Mouse (Mus musculus): ENCODE measurements around the gene Cd5.

Cd5 gene

GRCm38 (mm10) chr19:10724629-10725363 lies 14.0 kb downstream of the Cd5 start:
- no peak for DNase-seq

DNA sequence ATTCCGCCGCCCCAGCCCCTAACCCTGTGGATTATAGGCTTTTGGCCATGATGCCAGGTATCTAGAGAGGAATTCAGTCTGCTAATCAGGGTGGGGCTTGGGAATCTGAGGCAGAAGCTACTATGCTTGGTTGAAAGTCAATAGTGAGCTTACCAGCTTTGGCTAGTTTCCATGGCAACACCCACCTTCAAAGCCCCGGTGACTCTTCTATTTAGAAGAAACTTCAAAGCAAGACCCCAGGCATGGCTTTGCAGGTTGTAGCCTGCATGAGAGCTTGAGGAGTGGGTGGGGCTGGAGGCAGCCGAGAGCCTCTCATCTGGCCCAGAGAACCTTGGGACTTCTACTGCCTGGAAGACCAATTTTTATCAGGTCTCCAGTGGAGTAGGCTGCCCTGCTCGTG lies 15.2 kb downstream of the Cd5 start:
- DNase-seq, result no peak

DNA sequence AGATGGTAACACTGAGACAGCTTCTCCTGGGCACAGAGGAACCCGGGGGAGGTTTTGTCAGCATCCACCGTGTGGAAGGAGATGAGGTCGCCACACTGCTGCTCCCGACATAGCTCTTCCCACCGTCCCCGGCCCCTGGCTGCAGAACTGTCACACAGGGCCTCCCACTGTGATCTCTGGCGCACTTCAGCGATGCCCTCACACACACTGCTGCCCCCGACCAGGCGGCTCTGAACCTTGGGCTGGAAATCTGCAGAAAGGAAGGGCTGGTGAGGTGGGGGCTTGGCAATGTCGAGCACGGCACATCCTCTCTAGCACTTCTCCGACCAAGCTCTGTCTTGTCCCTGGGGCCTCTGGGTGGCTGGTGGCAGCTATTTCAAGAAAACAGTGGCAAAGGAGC lies 15.7 kb downstream of the Cd5 start:
- DNase-seq, result no peak

DNA sequence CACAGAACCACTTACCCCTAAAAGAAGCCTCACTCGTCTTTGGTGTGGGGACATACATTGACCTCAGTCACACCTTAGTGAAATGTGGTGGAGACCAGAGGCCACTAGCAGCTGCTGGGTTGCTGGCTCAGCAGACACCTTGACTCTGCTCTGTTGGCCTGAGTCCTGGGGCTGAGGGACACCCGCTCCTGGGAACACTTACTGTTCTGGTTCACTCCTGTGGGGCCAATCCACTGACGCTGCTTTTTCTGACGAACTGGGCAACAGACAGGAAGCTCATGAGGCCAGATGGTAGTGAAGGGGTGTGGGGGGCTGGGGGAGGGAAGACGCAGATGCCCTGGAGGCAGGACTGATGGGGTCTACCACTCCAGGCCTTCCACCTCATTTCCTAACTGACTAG lies 17.7 kb downstream of the Cd5 start:
- DNase-seq, result no peak

DNA sequence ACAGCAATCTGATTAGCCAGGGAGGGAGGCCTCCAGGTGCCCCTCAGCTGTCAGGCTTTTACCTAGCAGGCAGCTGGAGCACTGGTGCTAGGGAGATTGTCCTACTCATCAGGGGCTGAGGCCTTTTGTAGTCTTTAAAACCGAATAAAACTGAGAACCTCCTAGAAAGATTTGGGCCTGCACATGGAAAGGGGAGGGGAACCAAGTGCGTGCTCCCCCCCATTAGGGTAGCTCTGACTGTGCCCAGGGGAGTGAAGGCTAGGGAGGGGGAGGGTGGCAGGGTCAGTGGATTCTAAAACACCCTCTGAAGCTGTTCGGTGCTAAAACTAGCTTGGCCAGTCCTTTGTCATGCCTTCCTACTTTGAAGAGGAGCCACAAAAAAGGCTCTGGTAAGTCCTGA lies 18.3 kb downstream of the Cd5 start:
- no peak for DNase-seq

DNA sequence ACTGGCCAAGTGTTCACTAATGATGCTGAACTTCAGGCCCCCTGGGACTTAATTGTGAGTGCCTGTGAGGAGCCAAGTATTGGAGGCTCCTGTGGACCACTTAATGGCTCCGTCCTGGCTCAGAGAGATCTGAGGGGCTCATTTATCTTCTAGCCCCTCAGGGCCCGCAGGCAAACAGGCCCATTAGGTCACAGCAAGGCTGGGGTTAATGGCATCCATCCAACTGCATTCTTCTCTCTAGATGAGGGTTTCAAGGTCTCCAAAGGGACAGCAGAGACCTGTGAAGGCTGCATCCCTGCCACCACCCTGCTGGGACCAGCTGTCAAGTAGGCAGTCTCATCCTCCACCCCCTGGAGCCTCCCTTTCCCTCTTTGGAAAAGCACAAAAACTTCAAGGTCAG lies 19.1 kb downstream of the Cd5 start:
- DNase-seq, result no peak

DNA sequence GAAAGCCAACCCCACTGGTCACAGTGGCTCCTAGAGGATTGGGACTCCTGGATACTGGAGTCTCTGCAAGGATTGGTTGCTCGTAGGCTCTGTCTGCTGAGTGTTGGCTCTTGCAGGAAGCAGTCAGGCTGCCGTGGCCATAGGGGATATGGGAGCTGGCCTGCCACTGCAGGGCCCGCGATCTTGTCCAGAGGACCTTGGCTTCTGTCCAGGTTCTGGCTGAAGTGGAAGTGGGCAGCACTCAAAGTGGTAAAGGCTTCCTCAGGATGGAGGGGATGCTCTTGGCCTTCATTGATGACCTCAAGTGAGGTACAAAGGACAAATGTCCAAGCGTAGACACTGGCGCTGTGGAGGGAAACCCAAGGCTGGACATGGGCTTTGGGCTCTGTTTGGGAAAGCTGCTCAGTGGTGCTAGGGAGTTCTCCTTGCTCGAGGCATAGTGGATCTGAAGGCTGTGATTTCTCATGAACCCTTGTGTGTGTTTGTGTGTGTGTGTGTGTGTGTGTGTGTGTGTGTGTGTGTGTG lies 20.5 kb downstream of the Cd5 start:
- no peak for DNase-seq

GRCm38 (mm10) chr19:10715476-10715875 lies 23.3 kb downstream of the Cd5 start:
- DNase-seq, result no peak

DNA sequence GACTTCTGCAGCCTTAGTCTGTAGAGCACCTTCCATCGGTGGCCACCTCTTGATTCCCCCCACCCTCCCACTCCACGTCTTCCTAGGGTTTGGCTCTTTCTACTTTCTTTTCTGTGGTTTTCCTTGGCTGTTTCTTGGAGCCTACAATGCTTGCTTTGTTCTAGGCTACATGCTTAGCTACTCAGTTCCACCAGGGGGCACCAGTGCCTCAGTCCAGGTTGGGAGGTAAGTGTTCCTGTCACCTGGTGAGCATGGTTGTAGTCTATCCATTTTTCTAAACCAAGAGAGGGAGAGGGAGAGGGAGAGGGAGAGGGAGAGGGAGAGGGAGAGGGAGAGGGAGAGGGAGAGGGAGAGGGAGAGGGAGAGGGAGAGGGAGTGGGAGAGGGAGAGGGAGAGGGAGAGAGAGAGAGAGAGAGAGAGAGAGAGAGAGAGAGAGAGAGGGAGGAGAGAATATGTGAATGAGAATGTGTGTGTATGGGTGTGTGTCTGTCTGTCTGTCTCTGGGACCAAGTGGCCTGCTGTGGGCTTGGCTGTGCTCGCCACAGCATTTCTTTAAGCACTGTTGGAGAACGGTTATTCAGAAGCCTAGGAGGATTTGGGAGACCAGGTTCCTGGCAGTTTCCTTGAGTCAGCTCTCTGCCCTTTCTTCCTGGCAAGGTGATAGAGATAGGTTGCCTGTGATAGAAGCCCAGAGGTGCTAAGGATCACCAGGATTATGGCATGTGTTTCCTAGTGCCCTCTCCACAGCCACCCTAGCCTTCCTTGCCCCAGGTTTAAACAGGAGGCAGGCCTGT lies 23.9 kb downstream of the Cd5 start:
- DNase-seq, result peak; percentile 40

DNA sequence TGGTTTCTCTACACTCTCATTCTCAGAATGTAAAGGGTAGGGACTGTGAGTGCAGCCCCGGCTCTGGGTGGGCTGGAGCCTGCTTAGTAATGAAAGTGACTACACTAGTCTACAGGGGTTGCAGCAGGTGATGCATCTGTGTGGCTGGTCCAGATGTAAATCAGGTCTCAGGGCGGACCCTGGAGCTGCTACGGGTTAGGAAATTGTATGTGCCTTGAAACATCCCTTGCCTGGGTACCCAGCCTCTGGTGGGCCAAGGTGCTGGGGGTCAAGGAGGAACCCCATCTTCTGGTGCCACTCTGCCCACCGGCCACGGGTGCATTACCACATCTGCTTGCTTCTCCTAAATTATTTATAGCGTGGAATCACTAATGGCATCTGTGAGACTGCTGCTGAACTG lies 24.6 kb downstream of the Cd5 start:
- DNase-seq, result no peak

- DNase-seq, result no peak
Observed at GRCm38 (mm10) chr19:10713551-10713950, 25.3 kb downstream of the Cd5 start.

GRCm38 (mm10) chr19:10712646-10713045 lies 26.2 kb downstream of the Cd5 start:
- DNase-seq, result no peak

DNA sequence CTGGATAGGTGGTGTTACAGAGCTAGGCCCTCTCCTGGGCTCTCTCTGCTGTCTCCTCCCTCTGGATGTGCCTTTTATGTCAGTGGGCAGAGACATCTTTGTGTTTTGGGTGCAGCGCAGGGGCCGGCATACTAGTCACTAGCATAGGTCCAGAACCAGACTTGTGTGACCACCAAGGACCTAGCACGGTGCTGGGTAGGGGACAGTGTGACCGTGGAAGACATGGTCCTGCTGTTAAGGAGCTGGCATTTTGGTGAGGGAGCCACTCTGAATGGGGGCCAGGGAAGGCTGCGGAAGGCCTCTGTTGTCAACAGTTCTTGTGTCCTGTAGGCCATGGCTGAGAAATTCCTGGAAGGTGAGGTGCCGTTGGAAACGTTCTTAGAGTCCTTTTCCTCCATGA lies 26.6 kb downstream of the Cd5 start:
- DNase-seq, result no peak

DNA sequence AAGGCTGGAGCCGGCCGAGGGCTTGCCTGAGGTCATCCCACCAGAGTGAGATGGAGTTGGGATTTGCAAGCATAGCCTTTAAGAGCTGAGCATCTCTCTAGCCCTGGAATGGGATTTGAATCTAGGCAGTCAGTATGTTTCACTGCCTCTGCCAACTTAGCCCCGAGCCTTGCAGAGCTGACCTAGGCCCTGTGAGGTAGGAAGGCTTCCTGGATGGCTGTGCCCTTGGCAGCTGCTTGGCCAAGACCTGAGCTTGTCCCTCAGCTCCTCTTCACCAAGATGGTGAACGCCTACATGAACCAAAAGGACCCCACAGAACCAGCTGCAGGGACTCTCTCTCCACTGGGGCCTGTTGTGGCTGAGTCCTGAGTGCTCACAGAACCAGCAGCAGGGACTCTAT lies 28.1 kb downstream of the Cd5 start:
- no peak for DNase-seq

- DNase-seq, result peak; percentile 77
Observed at GRCm38 (mm10) chr19:10710088-10710511, 28.7 kb downstream of the Cd5 start.

GRCm38 (mm10) chr19:10709360-10710087 lies 29.3 kb downstream of the Cd5 start:
- DNase-seq, result peak; percentile 98

DNA sequence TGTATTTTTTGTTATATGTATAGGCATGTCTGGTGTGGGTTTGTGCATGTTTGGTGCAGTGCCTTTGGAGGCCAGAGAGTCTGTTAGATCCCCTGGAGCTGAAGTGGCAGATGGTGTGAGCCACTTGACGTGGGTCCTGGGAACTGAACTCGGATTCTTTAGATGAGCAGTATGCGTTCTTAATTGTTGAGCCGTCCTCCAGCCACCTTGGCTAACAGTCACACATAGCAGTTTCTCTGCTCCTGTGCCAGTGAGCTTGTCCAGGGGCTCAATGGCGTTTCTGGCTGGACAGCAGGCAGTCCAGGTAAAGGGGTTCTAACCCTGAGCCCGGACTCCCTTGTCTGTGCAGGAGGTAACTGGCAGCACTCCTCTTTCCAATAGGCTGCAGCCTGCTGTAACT lies 29.9 kb downstream of the Cd5 start:
- DNase-seq, result no peak

GRCm38 (mm10) chr19:10707881-10708280 lies 30.9 kb downstream of the Cd5 start:
- DNase-seq, result no peak

DNA sequence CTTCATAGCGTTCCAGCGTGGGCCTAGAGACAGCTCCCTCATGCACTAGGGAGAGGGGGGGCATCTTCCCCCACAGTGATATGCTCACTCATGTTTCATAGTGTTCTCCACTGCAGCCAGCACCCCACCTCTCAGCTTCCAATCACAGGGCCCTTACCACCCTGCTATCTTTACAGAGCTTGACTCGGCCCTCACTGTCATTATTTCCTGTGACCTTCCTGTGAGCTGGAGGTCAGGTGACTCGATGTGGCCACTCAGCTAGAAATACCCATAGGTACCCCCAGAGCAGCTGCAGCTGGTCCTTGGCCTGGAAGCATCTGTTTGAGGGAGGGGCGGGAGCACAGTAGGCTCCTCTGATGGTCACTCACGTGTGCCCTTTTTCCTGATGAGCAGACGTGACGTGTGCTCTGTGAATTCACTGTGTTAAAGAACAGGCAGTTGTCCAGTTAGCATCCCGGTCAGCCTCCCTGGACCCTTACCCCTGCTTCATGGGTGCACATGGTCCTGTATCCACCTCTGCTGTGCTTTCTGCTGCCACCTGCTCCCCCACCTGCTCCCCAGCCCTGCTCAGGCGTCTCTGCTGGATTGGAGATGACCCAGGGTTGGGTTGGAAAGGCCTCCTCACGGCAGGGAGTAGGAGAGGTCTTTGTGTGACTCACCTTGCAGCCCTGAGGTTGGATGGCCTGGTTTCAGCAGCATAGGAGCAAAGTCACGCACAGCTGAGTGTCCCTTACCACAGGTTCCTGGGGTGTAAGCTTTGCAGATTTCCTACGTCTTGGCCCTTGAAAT lies 31.5 kb downstream of the Cd5 start:
- DNase-seq, result no peak

DNA sequence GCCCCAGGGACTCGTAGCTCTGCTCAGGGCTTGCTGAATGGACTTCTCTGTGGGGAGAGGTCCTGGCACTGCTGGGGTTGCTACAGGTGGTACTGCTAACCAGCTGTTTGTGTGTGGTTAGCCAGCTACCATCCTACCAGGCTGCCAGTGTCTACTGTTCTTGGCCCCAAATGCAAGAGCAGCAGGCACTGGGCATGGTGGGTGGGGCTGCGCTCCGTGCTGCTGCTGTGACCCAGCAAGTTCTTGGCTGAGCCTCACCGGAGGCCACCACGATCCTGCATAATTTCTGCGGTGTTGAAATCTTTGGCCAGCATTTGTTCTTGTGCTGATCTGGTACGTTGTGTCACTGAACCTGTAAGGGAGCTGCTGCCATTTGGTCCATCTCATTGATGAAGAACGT lies 35.3 kb downstream of the Cd5 start:
- no peak for DNase-seq

GRCm38 (mm10) chr19:10702125-10702524 lies 36.7 kb downstream of the Cd5 start:
- DNase-seq, result no peak

DNA sequence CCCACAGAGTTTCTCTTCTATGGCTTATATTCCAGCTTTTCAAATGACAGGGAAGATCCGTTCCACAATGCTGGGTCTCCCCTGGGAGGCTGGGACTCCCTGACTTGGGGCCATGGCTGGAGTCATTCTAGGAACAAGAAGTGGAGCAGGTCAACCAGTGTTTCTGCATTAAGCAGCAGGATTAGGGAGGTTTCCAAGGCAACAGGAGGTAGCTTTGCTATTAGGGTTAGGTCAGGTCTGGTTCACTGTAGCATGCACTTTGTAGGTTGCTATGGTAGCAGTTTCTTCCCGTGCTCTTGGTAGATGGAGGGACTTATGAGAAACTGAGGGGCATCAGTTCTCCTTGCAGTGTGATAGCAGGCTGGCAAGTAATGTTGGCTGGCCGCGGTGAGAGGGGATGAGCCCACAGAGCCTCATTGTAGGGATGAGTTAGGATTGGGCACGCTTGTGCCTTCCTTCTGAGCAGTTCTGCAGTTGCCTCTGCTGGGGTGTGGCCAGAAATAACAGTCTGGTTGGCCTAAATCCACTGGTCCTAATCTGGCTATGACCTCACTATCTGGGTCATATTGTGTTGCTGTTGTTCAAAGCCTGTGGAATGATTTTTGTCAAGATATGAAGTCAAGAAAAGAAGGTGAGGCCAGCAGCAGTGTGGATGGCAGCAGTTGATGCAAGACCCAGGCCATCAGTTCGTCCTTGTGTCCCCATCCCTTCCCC lies 37.6 kb downstream of the Cd5 start:
- no peak for DNase-seq

Data from layer of hippocampus, adult 9-11 months (tissue).